21 mouse cellular contexts compared by ENCODE assay signal in genomic region chr15:61535644-61536331, GRCm38 (mm10).
DNase-seq lines count a peak whose midpoint lies in the region; ATAC-seq and TF ChIP-seq lines count a peak whose summit lies in the region.
"Had no signal": no experiment of that assay in that cellular context is flagged by ENCODE, and none has a peak within 500 bp of the region (broad histone marks: within the 10 kb centered on the region; RNA-seq: fewer than 3 reads in every experiment).

No protein-coding gene starts in this region.

- 0 out of 2 replicates have a peak, but pooled peaks cover 4% of the 10 kb centered on the region for H3K4me1 ChIP-seq in heart, postnatal 0 days (ENCODE audit: control insufficient read depth, insufficient read depth)
- peaks cover 18% of the 10 kb centered on the region for H3K4me1 ChIP-seq in embryonic facial prominence, embryonic 10.5 days
- H3K4me1 ChIP-seq: hindbrain, embryonic 12.5 days; neural tube, embryonic 15.5 days had no signal

- no peaks in the 10 kb centered on the region for H3K27me3 ChIP-seq in heart, postnatal 0 days (ENCODE audit: control insufficient read depth, insufficient read depth, low read length)
- H3K27me3 ChIP-seq in embryonic facial prominence, embryonic 10.5 days (replicated peaks; ENCODE audit: low read depth, poor library complexity, severe bottlenecking), result no peaks in the 10 kb centered on the region
- H3K27me3 ChIP-seq: hindbrain, embryonic 12.5 days; midbrain, embryonic 12.5 days; neural tube, embryonic 15.5 days had no signal

- WGBS in heart, postnatal 0 days, result 25% methylated on average over 6 of the region's 6 CpGs
- 37% methylated on average over 6 of the region's 6 CpGs for WGBS in embryonic facial prominence, embryonic 10.5 days

- no peaks in the 10 kb centered on the region for H3K9me3 ChIP-seq in heart, postnatal 0 days (replicated peaks; ENCODE audit: control insufficient read depth, low read length)
- H3K9me3 ChIP-seq in embryonic facial prominence, embryonic 10.5 days, result no peaks in the 10 kb centered on the region
- H3K9me3 ChIP-seq: G1E; hindbrain, embryonic 12.5 days; midbrain, embryonic 12.5 days; neural tube, embryonic 15.5 days had no signal

- intact Hi-C loops in left cerebral cortex, postnatal 25 days (cut with DNase I), result no loop called here
- intact Hi-C loops in gastrocnemius, postnatal 36 days (cut with DNase I), result no loop called here

- no peak for TF ChIP-seq CTCF in heart, postnatal 0 days (IDR thresholded peaks at IDR 0.05; ENCODE audit: low read depth)

- ATAC-seq in heart, postnatal 0 days (ENCODE audit: insufficient read depth, low read depth), result no peak
- ATAC-seq: CD4-positive, CD25-positive, alpha-beta regulatory T cell, adult 4 months; forebrain, embryonic 14.5 days had no signal

- H3K4me2 ChIP-seq in heart, postnatal 0 days (ENCODE audit: low read depth, low read length), result no peak overlapping the region
- H3K4me2 ChIP-seq: hindbrain, embryonic 12.5 days; midbrain, embryonic 12.5 days; neural tube, embryonic 15.5 days had no signal

- no peak for TF ChIP-seq EP300 in heart, postnatal 0 days (IDR thresholded peaks at IDR 0.05; ENCODE audit: low read depth)

- no peaks in the 10 kb centered on the region for H3K36me3 ChIP-seq in heart, postnatal 0 days (replicated peaks; ENCODE audit: control insufficient read depth, insufficient read depth, low read length)
- no peaks in the 10 kb centered on the region for H3K36me3 ChIP-seq in embryonic facial prominence, embryonic 10.5 days (replicated peaks)
- H3K36me3 ChIP-seq: G1E; hindbrain, embryonic 12.5 days; midbrain, embryonic 12.5 days; neural tube, embryonic 15.5 days had no signal

- no peak overlapping the region for H3K9ac ChIP-seq in heart, postnatal 0 days (replicated peaks; ENCODE audit: low read depth, low read length)
- H3K9ac ChIP-seq: hindbrain, embryonic 12.5 days; midbrain, embryonic 12.5 days; neural tube, embryonic 15.5 days had no signal

- peak overlapping the region; percentile 5; the same call in 1 of the 2 replicates for H3K27ac ChIP-seq in heart, postnatal 0 days (ENCODE audit: low read depth)
- 0 out of 2 replicates have a peak overlapping the region, but pooled peaks have one; percentile 4 for H3K27ac ChIP-seq in embryonic facial prominence, embryonic 10.5 days (replicated peaks)
- H3K27ac ChIP-seq: hindbrain, embryonic 12.5 days; macrophage; midbrain, embryonic 12.5 days; neural tube, embryonic 15.5 days had no signal

- DNase-seq in heart, postnatal 0 days (ENCODE audit: low spot score), result no peak
- no peak for DNase-seq in heart, postnatal 4 days
- DNase-seq in embryonic facial prominence, embryonic 10.5 days (ENCODE audit: low spot score), result no peak
- peak; percentile 61 for DNase-seq in gonadal fat pad, adult 2 months (ENCODE audit: low read depth)
- DNase-seq in left cerebral cortex, postnatal 25 days (ENCODE audit: low spot score in 2 of 2), result no peak
- DNase-seq in cerebellum, adult 11 months, result no peak
- no peak for DNase-seq in gastrocnemius, postnatal 36 days
- DNase-seq: adrenal gland, postnatal 25 days; cerebellum, adult 8-10 months; gastrocnemius, postnatal 25 days; left cerebral cortex, postnatal 4 days; lung, adult 2 months; right cerebral cortex, postnatal 4 days had no signal

- H3K4me3 ChIP-seq in heart, postnatal 0 days (ENCODE audit: low read depth, low read length), result no peak overlapping the region
- H3K4me3 ChIP-seq in embryonic facial prominence, embryonic 10.5 days, result no peak overlapping the region
- H3K4me3 ChIP-seq: hindbrain, embryonic 12.5 days; midbrain, embryonic 12.5 days; myocyte; neural tube, embryonic 15.5 days had no signal
